8 mouse cellular contexts compared by ENCODE assay signal in genomic region chr7:45898125-45898524, GRCm38 (mm10). TPM values are rescaled to one million over a fixed set of nuclear protein-coding genes. Genes with fewer than 3 reads are reported as not detected.
A peak's percentile ranks its signal among the peaks of the same experiment; 100 is the strongest.
DNase-seq lines count a peak whose midpoint lies in the region; ATAC-seq lines count a peak whose summit lies in the region.
"Not testable (repeated sequence)": the region's sequence is repeated elsewhere in the genome, so short reads cannot be mapped to it uniquely, and the experiment has no call there.

No protein-coding gene starts in this region.

- not testable (repeated sequence) for H3K4me3 ChIP-seq in forebrain, embryonic 12.5 days (replicated peaks); hindbrain, embryonic 11.5 days (ENCODE audit: low read depth, low read length); lung, embryonic 15.5 days

- 57% methylated on average over 4 of the region's 4 CpGs for WGBS in forebrain, embryonic 12.5 days
- 56% methylated on average over 4 of the region's 4 CpGs for WGBS in hindbrain, embryonic 11.5 days
- WGBS in lung, embryonic 15.5 days = 58% methylated on average over 4 of the region's 4 CpGs

- peak overlapping the region; percentile 85 for H3K4me2 ChIP-seq in forebrain, embryonic 12.5 days
- not testable (repeated sequence) for H3K4me2 ChIP-seq in hindbrain, embryonic 11.5 days (replicated peaks; ENCODE audit: low read depth, low read length)
- H3K4me2 ChIP-seq in lung, embryonic 15.5 days = peak overlapping the region; percentile 81

- DNase-seq in brain, adult 2 months (ENCODE audit: low read depth, low spot score) = peak; percentile 67
- peak; percentile 42 for DNase-seq in hindbrain, embryonic 11.5 days (ENCODE audit: low spot score)
- peak; percentile 36 to 37 for DNase-seq in kidney, postnatal 36 days
- peak; percentile 51 to 70 for DNase-seq in natural killer cell, adult 2 months (ENCODE audit: low spot score in 2 of 2)
- peak; percentile 57 for DNase-seq in thymus, postnatal 25 days

- not testable (repeated sequence) for H3K36me3 ChIP-seq in forebrain, embryonic 12.5 days (replicated peaks); hindbrain, embryonic 11.5 days (ENCODE audit: control insufficient read depth, insufficient read depth, low read length); lung, embryonic 15.5 days

- not testable (repeated sequence) for H3K9ac ChIP-seq in forebrain, embryonic 12.5 days; hindbrain, embryonic 11.5 days (ENCODE audit: low read depth, low read length); lung, embryonic 15.5 days

- peaks cover 16% of the 10 kb centered on the region for H3K4me1 ChIP-seq in forebrain, embryonic 12.5 days
- H3K4me1 ChIP-seq in hindbrain, embryonic 11.5 days (replicated peaks; ENCODE audit: control insufficient read depth, insufficient read depth, low read length) = not testable (repeated sequence)
- peaks cover 15% of the 10 kb centered on the region for H3K4me1 ChIP-seq in lung, embryonic 15.5 days

- ATAC-seq in CD4-positive, CD25-positive, alpha-beta regulatory T cell, adult 4 months = peak; percentile 44
- not testable (repeated sequence) for ATAC-seq in forebrain, embryonic 12.5 days (ENCODE audit: low FRiP score); hindbrain, embryonic 11.5 days (ENCODE audit: low FRiP score); lung, embryonic 15.5 days (ENCODE audit: borderline replicate concordance, extremely low read depth, low FRiP score, low TSS enrichment)

- not testable (repeated sequence) for H3K9me3 ChIP-seq in forebrain, embryonic 12.5 days; hindbrain, embryonic 11.5 days (ENCODE audit: control insufficient read depth, low read length); lung, embryonic 15.5 days

- not testable (repeated sequence) for H3K27me3 ChIP-seq in forebrain, embryonic 12.5 days; hindbrain, embryonic 11.5 days (ENCODE audit: control insufficient read depth, insufficient read depth, low read length); lung, embryonic 15.5 days

- H3K27ac ChIP-seq in forebrain, embryonic 12.5 days; hindbrain, embryonic 11.5 days (ENCODE audit: low read depth, low read length); lung, embryonic 15.5 days: not testable (repeated sequence)

RNA-seq across cellular contexts. Expression of gene Tmem143, which starts 1.4 kb away (rescaled TPM):
- polyA plus RNA-seq in CD4-positive, CD25-positive, alpha-beta regulatory T cell, adult 4 months (2017; shearing (Covaris generic)) = 1 to 10 TPM; 5.9 to 8.9 TPM
- 3.3 and 3.9 TPM in 2 replicates for polyA plus RNA-seq in forebrain, embryonic 12.5 days (2016; fragmentation: Nextera tagmentation; extraction: Ambion mirVana)
- 3.1 and 4.6 TPM in 2 replicates for polyA plus RNA-seq in hindbrain, embryonic 11.5 days (2014; fragmentation: Nextera tagmentation; extraction: Ambion mirVana)
- polyA plus RNA-seq in lung, embryonic 15.5 days (2015; fragmentation: Nextera tagmentation; extraction: Ambion mirVana) = 5.5 and 5.6 TPM in 2 replicates

RNA-seq across cellular contexts. Expression of gene Syngr4, which starts 1.6 kb away (rescaled TPM):
- polyA plus RNA-seq in CD4-positive, CD25-positive, alpha-beta regulatory T cell, adult 4 months (2017; shearing (Covaris generic)) = not detected
- 0.63 and 0.88 TPM in 2 replicates for polyA plus RNA-seq in forebrain, embryonic 12.5 days (2016; fragmentation: Nextera tagmentation; extraction: Ambion mirVana)
- polyA plus RNA-seq in hindbrain, embryonic 11.5 days (2014; fragmentation: Nextera tagmentation; extraction: Ambion mirVana) = 0.63 and 0.99 TPM in 2 replicates
- polyA plus RNA-seq in lung, embryonic 15.5 days (2015; fragmentation: Nextera tagmentation; extraction: Ambion mirVana) = 1.1 and 1.2 TPM in 2 replicates

RNA-seq across cellular contexts. Expression of gene Grin2d, which starts 19.9 kb away (rescaled TPM):
- polyA plus RNA-seq in CD4-positive, CD25-positive, alpha-beta regulatory T cell, adult 4 months (2017; shearing (Covaris generic)) = under 1 TPM in 1 of 2 experiments, not detected in 1; 0.23 TPM
- 0.33 and 0.47 TPM in 2 replicates for polyA plus RNA-seq in forebrain, embryonic 12.5 days (2016; fragmentation: Nextera tagmentation; extraction: Ambion mirVana)
- 0.39 and 0.42 TPM in 2 replicates for polyA plus RNA-seq in hindbrain, embryonic 11.5 days (2014; fragmentation: Nextera tagmentation; extraction: Ambion mirVana)
- 0.50 and 0.57 TPM in 2 replicates for polyA plus RNA-seq in lung, embryonic 15.5 days (2015; fragmentation: Nextera tagmentation; extraction: Ambion mirVana)

RNA-seq across cellular contexts. Expression of gene Emp3, which starts 23.1 kb away (rescaled TPM):
- polyA plus RNA-seq in CD4-positive, CD25-positive, alpha-beta regulatory T cell, adult 4 months (2017; shearing (Covaris generic)) = 100 to 1,000 TPM; 575 to 614 TPM
- polyA plus RNA-seq in forebrain, embryonic 12.5 days (2016; fragmentation: Nextera tagmentation; extraction: Ambion mirVana) = 19.9 and 20.5 TPM in 2 replicates
- 28.3 and 40.5 TPM in 2 replicates for polyA plus RNA-seq in hindbrain, embryonic 11.5 days (2014; fragmentation: Nextera tagmentation; extraction: Ambion mirVana)
- polyA plus RNA-seq in lung, embryonic 15.5 days (2015; fragmentation: Nextera tagmentation; extraction: Ambion mirVana) = 170 and 177 TPM in 2 replicates

RNA-seq across cellular contexts. Expression of gene Kdelr1, which starts 25.6 kb away (rescaled TPM):
- polyA plus RNA-seq in CD4-positive, CD25-positive, alpha-beta regulatory T cell, adult 4 months (2017; shearing (Covaris generic)) = 10 to 100 TPM; 21.2 to 27.0 TPM
- 38.6 and 44.6 TPM in 2 replicates for polyA plus RNA-seq in forebrain, embryonic 12.5 days (2016; fragmentation: Nextera tagmentation; extraction: Ambion mirVana)
- 75.9 and 99.4 TPM in 2 replicates for polyA plus RNA-seq in hindbrain, embryonic 11.5 days (2014; fragmentation: Nextera tagmentation; extraction: Ambion mirVana)
- polyA plus RNA-seq in lung, embryonic 15.5 days (2015; fragmentation: Nextera tagmentation; extraction: Ambion mirVana) = 64.7 and 67.4 TPM in 2 replicates
